Mouse (Mus musculus): ENCODE data around the gene Def6.

Def6 gene

DNA sequence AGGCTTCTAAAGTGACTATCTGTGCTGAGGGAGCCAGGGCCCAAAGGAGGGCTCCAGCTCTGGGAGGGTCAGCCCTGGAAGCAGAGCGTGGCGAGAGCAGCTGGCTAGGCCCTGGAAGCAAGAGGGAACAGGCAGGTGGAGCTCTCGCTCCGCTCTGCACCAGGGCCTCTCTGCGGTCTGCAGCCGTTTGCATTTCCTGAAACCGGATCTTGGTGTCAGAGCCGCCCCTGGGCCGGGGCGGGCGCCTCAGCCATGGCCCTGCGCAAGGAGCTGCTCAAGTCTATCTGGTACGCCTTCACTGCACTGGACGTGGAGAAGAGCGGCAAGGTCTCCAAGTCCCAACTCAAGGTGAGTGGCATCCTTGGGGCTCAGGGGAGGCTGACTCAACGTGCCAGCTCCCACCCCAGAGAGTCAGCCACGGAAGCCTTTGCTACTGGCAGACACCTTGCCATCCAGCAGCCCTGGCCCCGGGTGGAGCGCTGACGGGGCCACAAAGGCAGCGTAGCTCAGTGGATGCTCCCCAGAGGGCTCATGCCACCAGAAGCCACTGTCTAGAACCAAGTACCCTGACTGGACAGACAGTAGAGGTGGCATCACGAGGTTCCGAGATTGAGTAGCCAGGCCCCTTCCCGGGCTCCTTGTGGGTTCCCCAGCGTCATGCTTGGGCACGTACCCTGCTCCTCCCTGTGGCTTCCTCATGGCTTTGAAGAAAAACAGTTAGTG lies at the start of gene Def6:
Gene Def6 (plus strand): TSS at position 188 of the 723 bp plus-strand sequence.
- peak; percentile 80 for DNase-seq (ENCODE audit: low spot score)

GRCm38 (mm10) chr17:28160361-28160760 lies 47.2 kb upstream of the Def6 start:
- no peak for DNase-seq (ENCODE audit: low spot score)

DNA sequence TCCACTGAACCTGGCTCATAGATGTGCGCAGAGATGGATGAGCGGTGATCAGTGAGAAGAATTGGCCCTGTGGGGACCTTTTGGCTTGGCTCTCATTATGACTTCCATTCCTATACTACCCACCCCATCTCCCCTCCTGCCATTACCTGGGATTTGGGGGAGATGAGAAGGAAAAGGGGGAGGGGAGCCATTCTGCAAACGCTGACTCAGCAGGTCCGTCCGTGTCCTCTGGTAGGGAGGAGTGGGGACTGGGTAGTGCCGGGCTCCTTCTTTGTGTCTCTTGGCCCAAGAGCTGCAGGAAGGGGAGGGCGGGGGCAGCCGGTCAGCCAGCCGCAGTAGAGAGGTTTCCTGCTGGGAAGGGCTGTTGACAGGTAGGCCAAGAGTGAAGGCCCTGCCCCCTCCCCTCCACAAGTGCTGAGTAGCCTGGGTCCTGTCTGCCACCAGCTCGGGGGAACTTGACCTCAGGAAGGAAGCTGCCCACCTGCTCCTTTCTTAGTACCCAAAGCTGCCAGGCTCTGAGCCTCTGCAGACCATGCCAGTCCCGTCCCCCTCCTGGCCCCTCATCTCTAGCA lies 46.2 kb upstream of the Def6 start:
- DNase-seq (ENCODE audit: low spot score) = no peak

DNA sequence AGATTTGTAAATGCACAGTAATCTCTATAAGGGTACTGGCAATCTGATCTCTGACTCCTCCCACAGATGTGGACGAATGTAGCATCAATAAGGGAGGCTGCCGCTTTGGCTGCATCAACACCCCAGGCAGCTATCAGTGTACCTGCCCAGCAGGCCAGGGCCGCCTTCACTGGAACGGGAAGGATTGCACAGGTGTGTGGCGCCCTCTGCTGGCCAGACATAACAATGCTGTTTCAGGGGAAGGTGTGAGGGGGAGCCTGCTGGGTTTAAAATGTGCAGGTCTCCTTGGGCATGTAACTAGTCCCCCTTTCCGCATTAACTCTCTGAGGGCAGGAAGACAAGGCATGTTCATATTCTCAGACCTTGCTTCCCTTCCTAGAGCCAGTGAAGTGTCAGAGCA lies 43.9 kb upstream of the Def6 start:
- peak; percentile 77 for DNase-seq (ENCODE audit: low spot score)

- DNase-seq (ENCODE audit: low spot score) = no peak
These were observed 36.9 kb upstream of the Def6 start for GRCm38 (mm10) chr17:28170460-28171305.

- no peak for DNase-seq (ENCODE audit: low spot score)
These were observed 34.9 kb upstream of the Def6 start for GRCm38 (mm10) chr17:28172690-28173089.

- DNase-seq (ENCODE audit: low spot score) = peak; percentile 90
These were observed 30.6 kb upstream of the Def6 start, which contains the start of gene Zfp523 for GRCm38 (mm10) chr17:28176775-28177539. TSS of gene Zfp523 (plus strand) at chr17:28177129.

DNA sequence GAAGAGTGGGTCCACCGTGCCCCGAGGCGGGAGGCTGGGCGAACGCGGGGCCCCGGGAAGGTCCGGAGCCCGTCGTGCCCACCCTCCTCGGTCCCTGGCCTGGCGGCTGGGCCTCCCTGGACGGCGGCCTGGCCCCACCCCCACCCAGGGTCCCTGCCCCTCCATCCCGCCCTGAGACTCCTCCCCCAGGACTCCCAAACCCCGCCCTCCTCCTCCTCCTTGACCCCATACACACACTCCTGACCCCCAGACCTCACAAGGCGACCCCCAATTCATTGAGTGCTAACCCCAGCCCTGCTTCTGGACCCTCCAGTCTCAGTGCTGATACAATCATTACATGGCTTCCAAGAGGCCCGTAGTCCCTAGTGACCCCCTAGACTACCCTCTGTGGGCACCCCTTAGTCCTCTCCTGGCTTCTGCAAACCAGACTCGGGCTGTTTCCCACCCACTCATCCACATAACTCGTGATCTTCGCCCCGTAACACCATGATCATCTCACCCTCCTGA lies 30.0 kb upstream of the Def6 start:
- DNase-seq (ENCODE audit: low spot score) = no peak

DNA sequence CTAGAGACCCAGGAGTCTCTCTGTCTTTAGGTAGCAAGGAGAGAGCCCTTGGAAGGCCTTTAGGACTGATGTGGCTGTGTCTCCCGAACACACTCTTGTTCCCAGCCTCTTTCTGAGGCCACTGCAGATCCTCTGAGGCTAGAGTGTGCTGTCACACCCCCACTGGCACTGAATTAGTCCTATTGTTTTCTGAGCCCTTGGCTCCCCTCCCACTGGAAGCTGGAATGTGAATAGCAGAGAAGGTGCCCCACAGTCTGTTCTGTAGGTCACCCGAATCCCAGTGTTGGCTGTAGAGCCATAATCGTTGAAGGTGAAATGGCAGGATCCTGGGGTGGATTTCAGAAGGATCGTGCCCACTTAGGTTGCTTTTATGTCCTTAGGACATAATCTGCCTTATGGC lies 27.2 kb upstream of the Def6 start:
- no peak for DNase-seq (ENCODE audit: low spot score)

GRCm38 (mm10) chr17:28180783-28181544 lies 26.6 kb upstream of the Def6 start:
- DNase-seq (ENCODE audit: low spot score) = no peak

GRCm38 (mm10) chr17:28184971-28185638 lies 22.5 kb upstream of the Def6 start:
- no peak for DNase-seq (ENCODE audit: low spot score)

DNA sequence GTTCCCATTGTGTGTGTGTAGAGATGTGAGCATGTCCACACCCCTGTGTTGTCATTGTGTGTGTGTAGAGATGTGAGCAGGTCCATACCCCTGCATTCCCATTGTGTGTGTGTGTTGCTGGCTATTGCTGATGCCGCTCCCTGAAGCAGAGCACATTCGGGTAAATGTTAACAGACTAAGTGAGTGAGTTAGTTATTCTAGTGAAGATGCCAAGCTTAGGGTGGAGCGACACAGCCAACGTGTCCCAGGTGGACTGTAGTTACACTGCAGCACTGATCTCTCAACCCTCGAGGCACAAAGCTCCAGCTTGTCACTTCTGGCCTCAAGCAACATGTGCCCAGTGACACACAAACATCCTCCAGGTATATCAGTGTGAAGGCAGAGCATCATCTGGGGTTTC lies 19.3 kb upstream of the Def6 start:
- no peak for DNase-seq (ENCODE audit: low spot score)

DNA sequence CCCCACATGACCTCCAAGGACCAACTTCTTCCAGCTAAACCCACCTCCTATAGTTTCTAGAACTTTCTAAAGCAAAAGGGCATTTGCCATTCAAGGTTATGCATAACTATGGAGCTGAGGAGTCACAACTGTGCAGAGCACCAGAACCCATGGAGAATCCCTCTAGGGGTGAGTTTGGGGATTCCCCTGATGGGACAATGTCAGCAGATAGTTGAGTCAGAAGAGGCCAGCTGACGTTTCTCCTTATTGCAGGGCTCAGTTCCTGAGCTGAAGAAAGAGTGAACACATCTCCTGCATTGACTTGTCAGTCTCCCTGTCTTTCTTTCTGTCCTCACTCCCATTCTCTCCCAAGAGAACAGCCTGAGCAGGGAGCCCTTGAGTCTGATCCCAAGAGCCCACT lies 14.8 kb upstream of the Def6 start:
- DNase-seq (ENCODE audit: low spot score) = no peak

GRCm38 (mm10) chr17:28193559-28193958 lies 14.0 kb upstream of the Def6 start:
- no peak for DNase-seq (ENCODE audit: low spot score)

GRCm38 (mm10) chr17:28195033-28195432 lies 12.5 kb upstream of the Def6 start:
- no peak for DNase-seq (ENCODE audit: low spot score)

DNA sequence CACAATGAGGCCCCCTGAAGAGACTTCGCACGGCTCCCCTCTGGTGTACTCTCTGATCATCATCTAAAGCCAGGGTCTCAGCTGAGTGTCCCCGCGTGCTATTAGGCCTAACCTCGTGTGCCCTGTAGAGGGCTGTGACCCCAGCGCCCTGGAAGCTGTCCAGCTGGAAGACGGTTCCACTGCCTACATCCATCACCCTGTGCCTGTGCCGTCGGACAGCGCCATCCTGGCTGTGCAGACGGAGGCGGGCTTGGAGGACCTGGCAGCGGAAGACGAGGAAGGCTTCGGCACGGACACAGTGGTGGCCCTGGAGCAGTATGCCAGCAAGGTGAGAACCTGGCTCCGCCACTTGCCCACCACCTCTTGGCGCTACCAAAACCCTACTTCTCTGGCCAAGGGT lies 9.9 kb upstream of the Def6 start:
- no peak for DNase-seq (ENCODE audit: low spot score)

- DNase-seq (ENCODE audit: low spot score) = no peak
These were observed 5.6 kb upstream of the Def6 start for GRCm38 (mm10) chr17:28201982-28202381.

DNA sequence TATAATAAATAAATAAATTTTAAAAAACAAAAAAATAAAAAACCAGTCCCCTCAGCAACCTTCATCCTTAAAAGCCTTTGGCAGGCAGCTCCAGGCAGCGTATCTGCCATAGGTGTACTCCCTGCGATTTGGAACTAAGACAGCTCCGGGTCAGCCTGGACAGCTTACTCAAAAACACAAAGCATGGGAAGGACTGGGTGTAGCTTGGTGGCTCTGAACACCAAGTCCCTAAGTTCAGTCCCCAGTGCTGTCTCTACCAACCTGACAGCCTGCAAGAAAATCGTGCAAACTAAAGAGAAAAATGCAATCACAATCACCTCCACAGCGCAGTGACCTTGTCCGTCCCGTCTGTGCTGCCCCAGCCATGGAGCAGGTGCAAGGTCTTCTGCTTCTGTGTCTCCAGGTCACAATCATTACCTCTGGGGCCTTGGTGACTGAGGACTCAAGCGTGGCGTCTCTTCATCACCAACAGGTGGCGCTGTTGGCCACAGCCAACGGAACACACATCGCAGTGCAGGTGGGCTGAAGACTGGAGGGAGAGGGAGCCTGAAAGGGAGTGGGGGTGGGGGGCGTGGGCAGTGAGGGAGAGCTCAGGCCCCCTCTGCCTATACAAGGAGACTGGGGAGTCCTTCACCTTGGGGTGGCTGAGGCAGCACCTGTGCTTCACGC lies 3.4 kb upstream of the Def6 start:
- DNase-seq (ENCODE audit: low spot score) = peak; percentile 43

DNA sequence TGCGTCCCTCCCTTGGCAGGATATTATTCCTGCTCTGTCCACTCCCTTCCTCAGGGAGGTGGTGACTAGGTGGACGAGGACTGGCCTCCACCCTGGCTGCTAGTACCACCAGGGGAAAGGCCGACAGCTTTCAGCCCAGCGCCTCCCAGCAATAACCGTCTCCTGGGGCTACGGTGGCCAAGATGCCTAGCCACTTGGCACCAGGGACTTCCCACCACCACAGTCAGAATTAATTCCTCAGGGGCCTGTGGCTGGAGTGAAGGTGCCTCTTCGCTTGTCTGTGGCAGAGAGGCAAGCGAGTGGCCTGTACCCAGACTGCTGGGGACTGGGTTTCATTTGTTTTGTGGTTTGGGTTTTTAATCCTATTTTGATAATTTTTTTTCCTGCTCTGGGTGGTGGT lies 2.1 kb upstream of the Def6 start:
- no peak for DNase-seq (ENCODE audit: low spot score)

DNA sequence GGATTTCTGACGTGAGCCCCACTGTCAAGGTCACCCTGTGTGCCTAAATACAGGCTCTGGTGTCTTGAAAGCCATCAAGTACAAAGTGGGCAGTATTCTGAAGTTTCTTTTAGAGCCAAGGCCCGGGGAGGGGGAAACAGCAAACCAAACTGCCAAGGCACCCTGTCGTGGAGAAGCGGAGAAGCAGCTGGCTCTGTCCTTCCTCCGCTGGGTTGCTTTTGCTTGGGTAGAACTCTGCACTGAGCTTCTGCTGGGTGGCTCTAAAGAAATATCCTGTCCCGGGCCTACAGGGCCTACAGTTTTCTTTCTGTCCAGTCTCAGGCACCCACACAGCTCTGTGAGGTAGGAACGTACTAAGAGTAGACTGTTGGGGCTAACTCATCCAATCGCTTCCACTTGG lies 486 bp upstream of the Def6 start:
- DNase-seq (ENCODE audit: low spot score) = no peak
